Mouse (Mus musculus) spleen, adult 2 months (tissue): Measurements from ENCODE around the gene Dusp12. TPM values are rescaled to one million over a fixed set of nuclear protein-coding genes. Genes with fewer than 3 reads are reported as not detected.

Experiments used
- DNase-seq, 2 experiments: peaks; one replicate each; pipeline versions ENCODE4 v3.0.0 to v3.0.0-alpha.2; 2012 to 2021; ENCODE audit warnings: low spot score in 2 of 2, low read depth in 1 of 2
- H3K27ac ChIP-seq: fragments of 200-500 bp; 2 replicates; pipeline ENCODE4 v1.5.1; 2012; ENCODE audit warnings: low read length, inconsistent platforms; ENCODE audit not compliant: insufficient read depth
- H3K27me3 ChIP-seq: fragments of 200-500 bp; 2 replicates; pipeline ENCODE4 v1.6.1; 2012; ENCODE audit warnings: mild to moderate bottlenecking, moderate library complexity, low read length, inconsistent platforms; ENCODE audit not compliant: control insufficient read depth, insufficient read depth
- H3K36me3 ChIP-seq: fragments of 200-500 bp; 2 replicates; pipeline ENCODE4 v1.6.1; 2012; ENCODE audit warnings: mild to moderate bottlenecking, low read length, inconsistent platforms; ENCODE audit not compliant: control insufficient read depth, insufficient read depth
- H3K4me1 ChIP-seq: fragments of 200-500 bp; 2 replicates; pipeline ENCODE4 v1.6.1; 2011; ENCODE audit warnings: inconsistent platforms; ENCODE audit not compliant: control insufficient read depth, insufficient read depth, insufficient read length
- H3K4me3 ChIP-seq: fragments of 200-500 bp; 2 replicates; pipeline ENCODE4 v1.5.1; 2011; ENCODE audit warnings: mild to moderate bottlenecking, inconsistent platforms; ENCODE audit not compliant: insufficient read depth, insufficient read length; ENCODE audit errors: extremely low read depth
- CTCF ChIP-seq: fragments of 200-500 bp; IDR thresholded peaks from 2 replicates; pipeline ENCODE4 v1.5.1; 2011; ENCODE audit warnings: mild to moderate bottlenecking, inconsistent platforms; ENCODE audit not compliant: insufficient read depth, insufficient read length, insufficient replicate concordance; ENCODE audit errors: extremely low read depth
- POLR2A ChIP-seq: fragments of 200-500 bp; IDR thresholded peaks from 2 replicates; pipeline ENCODE4 v1.6.1; 2011; ENCODE audit warnings: low read depth, low read length, inconsistent platforms
- WGBS: fragments of 180-500 bp; shearing (Covaris S2); methylation state at CpG from one replicate; pipeline ENCODE4 v1.1.7; 2018; 5-methylcytosine and 5-hydroxymethylcytosine counted together
- polyA plus RNA-seq: library from polyadenylated mRNA; depleted of rRNA; stranded (reverse); fragments of >200 nt; gene quantifications from 2 replicates; pipeline ENCODE4 v1.2.3, GENCODE M21; 2012; rRNA removed

Dusp12 gene
- polyA plus RNA-seq, 1 experiment, result 11.0 TPM

- Histone ChIP-seq H3K4me1 (no peaks in the 10 kb centered on the region), H3K4me3 (no peak overlapping the region), H3K27ac (no peak overlapping the region), H3K36me3 (peaks cover 9% of the 10 kb centered on the region), H3K27me3 (no peaks in the 10 kb centered on the region)
- TF ChIP-seq POLR2A, result no peak
- no peak for TF ChIP-seq CTCF
- no peak for DNase-seq
- 90% methylated on average over 9 of the region's 9 CpGs for WGBS
Measured at GRCm38 (mm10) chr1:170834756-170835155, 50.6 kb downstream of the Dusp12 start.

- WGBS, result 97% methylated on average over 1 of the region's 1 CpGs
- DNase-seq, result no peak
- no peak overlapping the region for H3K27ac ChIP-seq
- H3K4me1 ChIP-seq, result no peaks in the 10 kb centered on the region
- no peak for TF ChIP-seq POLR2A
- no peak for TF ChIP-seq CTCF
- no peaks in the 10 kb centered on the region for H3K27me3 ChIP-seq
- H3K4me3 ChIP-seq, result no peak overlapping the region
- H3K36me3 ChIP-seq, result peaks cover 6% of the 10 kb centered on the region
Measured at GRCm38 (mm10) chr1:170829781-170830180, 55.6 kb downstream of the Dusp12 start.

- DNase-seq, result no peak
- Histone ChIP-seq H3K4me1 (no peaks in the 10 kb centered on the region), H3K27ac (no peak overlapping the region), H3K36me3 (peaks cover 2% of the 10 kb centered on the region; the same call in 1 of the 2 replicates), H3K4me3 (no peak overlapping the region), H3K27me3 (no peaks in the 10 kb centered on the region)
- no peak for TF ChIP-seq POLR2A
- TF ChIP-seq CTCF, result no peak
- WGBS, result 94% methylated on average over 6 of the region's 6 CpGs
Measured at GRCm38 (mm10) chr1:170829344-170829743, 56.0 kb downstream of the Dusp12 start.

Other genes starting within 250 kb of the Dusp12 start
- gene Olfml2b, start 241.0 kb downstream of the Dusp12 start, polyA plus RNA-seq, result 4.0 and 6.5 TPM in 2 replicates
- gene Atf6, start 17.8 kb downstream of the Dusp12 start, polyA plus RNA-seq, result 9.6 and 10.2 TPM in 2 replicates
- 0.44 and 1.2 TPM in 2 replicates for gene Gm26620, start 475 bp downstream of the Dusp12 start, polyA plus RNA-seq
- 1.5 and 2.5 TPM in 2 replicates for gene Fcrlb, start 27.4 kb upstream of the Dusp12 start, polyA plus RNA-seq
- gene Fcrla, start 42.0 kb upstream of the Dusp12 start, polyA plus RNA-seq, result 116 and 142 TPM in 2 replicates
- gene Fcgr2b, start 91.0 kb upstream of the Dusp12 start, polyA plus RNA-seq, result 47.5 and 71.3 TPM in 2 replicates
- gene Fcgr4, start 133.4 kb upstream of the Dusp12 start, polyA plus RNA-seq, result 7.6 and 11.4 TPM in 2 replicates
- 20.6 and 24.5 TPM in 2 replicates for gene Fcgr3, start 179.4 kb upstream of the Dusp12 start, polyA plus RNA-seq
- 2.4 and 3.4 TPM in 2 replicates for gene Cfap126, start 228.4 kb upstream of the Dusp12 start, polyA plus RNA-seq